Mouse (Mus musculus) myocyte (in vitro differentiated cells): Measurements from ENCODE around the gene Mcm3ap. TPM values are rescaled to one million over a fixed set of nuclear protein-coding genes. Genes with fewer than 3 reads are reported as not detected.
A peak's percentile ranks its signal among the peaks of the same experiment; 100 is the strongest.

Experiments
- H3K27me3 ChIP-seq: one replicate; pipeline ENCODE4 v1.6.1; 2011; ENCODE audit not compliant: control insufficient read depth, insufficient read depth, insufficient read length
- H3K36me3 ChIP-seq: one replicate; pipeline ENCODE4 v1.6.1; 2011; ENCODE audit not compliant: control insufficient read depth, insufficient read depth
- H3K4me2 ChIP-seq: one replicate; pipeline ENCODE4 v1.6.1; 2011; ENCODE audit warnings: low read depth, control low read depth
- H3K4me3 ChIP-seq: one replicate; pipeline ENCODE4 v1.5.1; 2011; ENCODE audit warnings: mild to moderate bottlenecking, control low read depth, moderate library complexity
- H3K79me2 ChIP-seq: one replicate; pipeline ENCODE4 v1.6.1; 2011; ENCODE audit not compliant: control insufficient read depth, insufficient read depth
- H3ac ChIP-seq: one replicate; pipeline ENCODE4 v1.6.1; 2011; ENCODE audit not compliant: control insufficient read depth, insufficient read length
- CEBPB ChIP-seq: IDR thresholded peaks from 2 replicates; pipeline ENCODE4 v1.6.1; 2011; ENCODE audit warnings: mild to moderate bottlenecking, moderate library complexity; ENCODE audit not compliant: poor library complexity, insufficient read depth, severe bottlenecking
- E2F4 ChIP-seq: IDR thresholded peaks from one replicate; pipeline ENCODE4 v1.6.1; 2011; ENCODE audit warnings: mild to moderate bottlenecking, control low read depth, moderate library complexity; ENCODE audit not compliant: insufficient read depth
- MAX ChIP-seq: IDR thresholded peaks from one replicate; pipeline ENCODE4 v1.6.1; 2011; ENCODE audit warnings: low read depth, mild to moderate bottlenecking, control low read depth
- MYOD1 ChIP-seq, 3 experiments: IDR thresholded peaks; one replicate each; pipeline ENCODE4 v1.6.1; 2011; ENCODE audit warnings: control low read depth in 2 of 3, low read depth in 2 of 3, mild to moderate bottlenecking in 2 of 3, moderate library complexity in 1 of 3; ENCODE audit not compliant: insufficient read length in 2 of 3, control insufficient read depth in 1 of 3
- MYOG ChIP-seq, 3 experiments: IDR thresholded peaks; one replicate each; pipeline ENCODE4 v1.6.1; 2011; ENCODE audit warnings: control low read depth in 2 of 3, low read depth in 2 of 3, mild to moderate bottlenecking in 2 of 3; ENCODE audit not compliant: insufficient read length in 2 of 3, control insufficient read depth in 1 of 3, insufficient read depth in 1 of 3
- POLR2A ChIP-seq: IDR thresholded peaks from one replicate; pipeline ENCODE4 v1.6.1; 2011; ENCODE audit warnings: low read depth, mild to moderate bottlenecking, control low read depth, moderate library complexity; ENCODE audit not compliant: insufficient read length
- POLR2AphosphoS2 ChIP-seq: IDR thresholded peaks from one replicate; pipeline ENCODE4 v1.6.1; 2011; ENCODE audit warnings: low read depth, control low read depth; ENCODE audit not compliant: insufficient read length
- REST ChIP-seq: IDR thresholded peaks from one replicate; pipeline ENCODE4 v1.6.1; 2011; ENCODE audit warnings: mild to moderate bottlenecking, control low read depth, moderate library complexity; ENCODE audit not compliant: insufficient read depth, insufficient read length
- SRF ChIP-seq: IDR thresholded peaks from one replicate; pipeline ENCODE4 v1.6.1; 2011; ENCODE audit warnings: low read depth; ENCODE audit not compliant: control insufficient read depth, insufficient read length
- TCF12 ChIP-seq: IDR thresholded peaks from one replicate; pipeline ENCODE4 v1.6.1; 2011; ENCODE audit warnings: mild to moderate bottlenecking, control low read depth; ENCODE audit not compliant: poor library complexity, insufficient read depth, severe bottlenecking
- TCF3 ChIP-seq: IDR thresholded peaks from one replicate; pipeline ENCODE4 v1.6.1; 2011; ENCODE audit warnings: low read depth, control low read depth; ENCODE audit not compliant: insufficient read length
- USF1 ChIP-seq: IDR thresholded peaks from one replicate; pipeline ENCODE4 v1.6.1; 2011; ENCODE audit warnings: low read depth, mild to moderate bottlenecking, control low read depth, moderate library complexity
- polyA plus RNA-seq: library from polyadenylated mRNA; unstranded; fragments of >200 nt; fragmentation: generic; extraction: Trizol; gene quantifications from one replicate; pipeline ENCODE4 v1.2.1, GENCODE M21; 2012; ENCODE audit warnings: missing spikeins

The Mcm3ap gene
- polyA plus RNA-seq, 1 experiment: 28.9 TPM

GRCm38 (mm10) chr10:76531375-76531774 is 62.6 kb downstream of the Mcm3ap start, which contains the start of gene Lss:
Gene Lss, plus strand, starts transcription at chr10:76531588.
- peak within 1 kb of the TSS; percentile 1 for H3ac ChIP-seq
- H3K4me2 ChIP-seq: peak within 1 kb of the TSS; percentile 95

GRCm38 (mm10) chr10:76531828-76532227 is 63.1 kb downstream of the Mcm3ap start:
- TF ChIP-seq POLR2AphosphoS2 (no peak), REST (no peak), MAX (no peak), MYOD1 (IDR thresholded peaks at IDR 0.05; ENCODE audit: control insufficient read depth in 1 of 3, insufficient read length in 2 of 3, low read depth in 2 of 3) (no peak), CEBPB (no peak)
- Histone ChIP-seq H3K4me2 (peak overlapping the region; percentile 60), H3K79me2 (peaks cover 39% of the 10 kb centered on the region), H3K4me3 (peak overlapping the region; percentile 72), H3ac (peak overlapping the region; percentile 1), H3K36me3 (peaks cover 19% of the 10 kb centered on the region), H3K27me3 (no peaks in the 10 kb centered on the region)

More at GRCm38 (mm10) chr10:76531375-76531774, 62.6 kb downstream of the Mcm3ap start, which contains the start of gene Lss:
- no peaks in the 10 kb centered on the region for H3K27me3 ChIP-seq
- H3K4me3 ChIP-seq: peak within 1 kb of the TSS; percentile 72
- H3K79me2 ChIP-seq: peaks cover 39% of the 10 kb centered on the region
- TF ChIP-seq POLR2A (peak; percentile 89), TCF12 (no peak), USF1 (no peak), E2F4 (no peak), SRF (peak; percentile 72), MYOG (IDR thresholded peaks at IDR 0.05; ENCODE audit: control insufficient read depth in 1 of 3, insufficient read depth in 1 of 3, insufficient read length in 2 of 3, low read depth in 2 of 3) (peak in 2 of 3 experiments; percentile 34 to 43), POLR2AphosphoS2 (peak; percentile 89), MYOD1 (IDR thresholded peaks at IDR 0.05; ENCODE audit: control insufficient read depth in 1 of 3, insufficient read length in 2 of 3, low read depth in 2 of 3) (peak in 2 of 3 experiments; percentile 13 to 33)
- H3K36me3 ChIP-seq: peaks cover 18% of the 10 kb centered on the region

GRCm38 (mm10) chr10:76535526-76535925 is 66.8 kb downstream of the Mcm3ap start:
- TF ChIP-seq TCF12 (no peak), POLR2A (no peak)
- no peak overlapping the region for H3ac ChIP-seq
- H3K4me2 ChIP-seq: peak overlapping the region; percentile 31
- no peaks in the 10 kb centered on the region for H3K27me3 ChIP-seq
- H3K79me2 ChIP-seq: peaks cover 39% of the 10 kb centered on the region
- no peak overlapping the region for H3K4me3 ChIP-seq
- H3K36me3 ChIP-seq: peaks cover 37% of the 10 kb centered on the region

GRCm38 (mm10) chr10:76537619-76538018 is 68.9 kb downstream of the Mcm3ap start:
- peaks cover 28% of the 10 kb centered on the region for H3K79me2 ChIP-seq
- no peak overlapping the region for H3ac ChIP-seq
- no peaks in the 10 kb centered on the region for H3K27me3 ChIP-seq
- H3K4me3 ChIP-seq: no peak overlapping the region
- no peak overlapping the region for H3K4me2 ChIP-seq
- TF ChIP-seq MYOD1 (IDR thresholded peaks at IDR 0.05; ENCODE audit: control insufficient read depth in 1 of 3, insufficient read length in 2 of 3, low read depth in 2 of 3) (no peak), TCF12 (no peak), CEBPB (peak; percentile 26; the same call in 1 of the 2 replicates), USF1 (no peak), REST (no peak), E2F4 (no peak)
- H3K36me3 ChIP-seq: peaks cover 53% of the 10 kb centered on the region

GRCm38 (mm10) chr10:76541336-76542085 is 72.8 kb downstream of the Mcm3ap start:
- TF ChIP-seq SRF (no peak), POLR2AphosphoS2 (no peak), POLR2A (no peak), E2F4 (no peak), TCF12 (no peak), TCF3 (no peak), MYOG (IDR thresholded peaks at IDR 0.05; ENCODE audit: control insufficient read depth in 1 of 3, insufficient read depth in 1 of 3, insufficient read length in 2 of 3, low read depth in 2 of 3) (no peak), MAX (no peak), MYOD1 (IDR thresholded peaks at IDR 0.05; ENCODE audit: control insufficient read depth in 1 of 3, insufficient read length in 2 of 3, low read depth in 2 of 3) (no peak), CEBPB (no peak), USF1 (no peak), REST (no peak)
- Histone ChIP-seq H3K79me2 (no peaks in the 10 kb centered on the region), H3K27me3 (no peaks in the 10 kb centered on the region), H3K4me2 (no peak overlapping the region), H3K4me3 (no peak overlapping the region), H3K36me3 (peaks cover 55% of the 10 kb centered on the region), H3ac (no peak overlapping the region)
